Mouse (Mus musculus) retina, embryonic 14.5 days (tissue): ENCODE data around the gene Ralgapa2.

Experiments used
- DNase-seq: peaks from one replicate; pipeline ENCODE4 v3.0.0-alpha.2; 2015; ENCODE audit warnings: low spot score

The Ralgapa2 gene

DNA sequence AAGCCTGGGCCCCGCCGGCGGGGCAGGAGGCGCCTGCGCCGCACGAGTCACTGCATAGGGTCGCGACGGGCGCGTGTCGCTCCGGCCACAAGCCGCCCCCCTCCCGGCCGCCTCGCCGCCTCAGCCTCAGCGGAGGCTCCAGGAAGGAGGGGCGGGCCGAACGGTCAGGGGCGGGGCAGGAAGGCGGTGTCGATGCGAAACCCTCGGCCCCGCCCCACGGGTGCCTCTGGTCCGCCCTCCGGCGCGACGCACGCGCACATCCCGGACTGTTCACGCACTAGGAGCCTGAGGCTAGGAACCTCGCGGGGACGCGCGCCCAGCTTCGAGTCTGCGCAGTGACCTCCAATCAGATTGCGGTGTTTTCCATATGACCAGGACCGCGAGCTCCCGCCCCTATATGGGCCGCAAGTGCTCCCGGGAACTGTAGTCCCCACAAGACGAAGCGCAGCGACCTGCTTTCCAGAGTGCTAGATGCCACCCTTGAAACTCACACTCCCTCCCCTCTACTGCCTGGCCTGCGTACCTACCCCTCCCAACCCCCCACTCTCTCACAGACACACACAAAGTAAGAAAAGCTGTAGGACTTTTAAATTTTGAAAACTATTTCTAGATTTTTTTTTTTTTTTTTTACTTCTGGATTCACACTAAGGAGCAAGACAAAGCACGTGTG lies at the start of gene Ralgapa2:
Gene Ralgapa2, minus strand, starts transcription at position 434 of the 670 bp plus-strand sequence.
- peak; percentile 100 for DNase-seq

- no peak for DNase-seq
Observed at GRCm38 (mm10) chr2:146561505-146561904, 49.4 kb upstream of the Ralgapa2 start.

DNA sequence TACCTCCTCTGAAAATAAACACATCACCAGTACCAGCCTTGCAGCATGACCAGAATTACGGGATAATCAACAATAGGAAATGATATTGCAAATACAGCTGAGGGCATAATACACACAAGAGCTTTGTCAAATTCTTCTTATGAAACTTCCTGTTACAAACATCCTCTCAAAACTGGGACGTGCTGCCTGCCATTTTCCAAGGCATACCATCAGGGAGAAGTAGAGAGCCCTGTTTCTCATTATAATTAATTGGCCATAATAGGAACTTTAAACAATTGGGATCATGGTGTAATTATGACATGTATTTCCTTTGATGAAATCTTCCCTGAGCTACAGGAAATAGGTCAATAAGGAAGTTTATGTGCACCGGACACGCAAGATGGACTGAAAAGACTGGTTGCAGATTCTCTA lies 48.5 kb upstream of the Ralgapa2 start:
- no peak for DNase-seq

GRCm38 (mm10) chr2:146556148-146556547 lies 44.0 kb upstream of the Ralgapa2 start:
- no peak for DNase-seq

DNA sequence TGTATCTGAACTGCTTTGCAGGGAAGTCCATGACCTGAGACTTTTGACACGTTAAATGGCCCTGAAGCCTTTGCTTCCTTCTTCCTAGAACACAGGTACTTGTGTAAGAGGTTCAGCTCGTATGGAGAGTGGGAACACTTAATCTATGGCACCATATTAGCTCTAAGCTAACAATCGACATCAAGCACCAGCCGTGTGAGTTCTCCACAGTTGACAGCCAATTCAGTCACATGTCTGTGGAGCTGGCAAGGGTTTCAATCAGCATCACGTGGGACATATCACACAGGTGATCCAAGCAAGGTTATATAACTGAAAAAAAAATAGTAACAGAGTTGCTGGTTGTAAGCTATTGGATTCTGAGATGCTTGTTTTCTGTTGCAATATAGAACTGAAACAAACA lies 43.2 kb upstream of the Ralgapa2 start:
- no peak for DNase-seq

DNA sequence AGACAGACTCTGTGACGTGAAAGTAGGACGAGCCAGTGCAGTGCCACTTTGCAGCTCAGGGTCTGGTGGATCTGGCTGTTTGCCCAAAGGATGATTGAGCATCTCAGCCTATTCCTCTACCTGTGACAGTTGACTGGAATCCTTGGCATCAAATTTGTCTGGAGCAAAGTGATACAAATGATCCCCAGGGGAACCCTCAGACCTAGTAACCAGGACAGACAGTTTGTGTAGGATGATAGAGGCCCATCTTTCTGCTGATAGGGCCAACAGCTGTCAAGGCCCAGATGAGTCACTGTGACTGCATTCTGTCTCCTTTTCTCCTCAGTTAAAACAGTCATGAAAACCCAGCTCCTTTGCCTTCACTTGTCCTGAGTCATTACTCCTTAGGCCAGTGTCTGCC lies 41.6 kb upstream of the Ralgapa2 start:
- DNase-seq, result no peak

GRCm38 (mm10) chr2:146551818-146552217 lies 39.7 kb upstream of the Ralgapa2 start:
- no peak for DNase-seq

- peak; percentile 73 for DNase-seq
Observed at GRCm38 (mm10) chr2:146549111-146549776, 37.1 kb upstream of the Ralgapa2 start.

DNA sequence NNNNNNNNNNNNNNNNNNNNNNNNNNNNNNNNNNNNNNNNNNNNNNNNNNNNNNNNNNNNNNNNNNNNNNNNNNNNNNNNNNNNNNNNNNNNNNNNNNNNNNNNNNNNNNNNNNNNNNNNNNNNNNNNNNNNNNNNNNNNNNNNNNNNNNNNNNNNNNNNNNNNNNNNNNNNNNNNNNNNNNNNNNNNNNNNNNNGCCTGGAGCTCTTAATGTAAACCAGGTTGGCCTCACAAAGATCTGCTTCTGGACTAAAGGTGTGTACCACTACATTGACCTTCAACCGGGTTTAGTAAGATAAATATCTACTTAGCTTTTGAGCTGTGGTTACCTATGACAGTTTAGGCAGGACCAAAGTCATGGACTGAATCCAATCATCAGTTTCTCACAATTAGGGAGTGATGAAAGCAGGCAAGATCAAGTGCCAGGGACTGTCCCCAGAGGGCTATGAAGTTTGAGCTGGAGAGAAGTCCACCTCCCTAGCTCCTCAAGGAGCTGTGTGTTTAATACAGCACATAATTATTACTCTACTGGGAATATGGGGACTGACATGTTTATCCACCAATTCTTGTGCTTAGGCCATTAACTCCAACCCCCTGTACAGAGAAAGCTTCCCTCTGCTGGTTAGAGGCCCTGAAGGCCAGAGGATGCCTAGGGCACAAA lies 32.1 kb upstream of the Ralgapa2 start:
- no peak for DNase-seq

GRCm38 (mm10) chr2:146533118-146533949 lies 21.2 kb upstream of the Ralgapa2 start:
- DNase-seq, result no peak

- no peak for DNase-seq
Observed at GRCm38 (mm10) chr2:146532493-146532892, 20.3 kb upstream of the Ralgapa2 start.

DNA sequence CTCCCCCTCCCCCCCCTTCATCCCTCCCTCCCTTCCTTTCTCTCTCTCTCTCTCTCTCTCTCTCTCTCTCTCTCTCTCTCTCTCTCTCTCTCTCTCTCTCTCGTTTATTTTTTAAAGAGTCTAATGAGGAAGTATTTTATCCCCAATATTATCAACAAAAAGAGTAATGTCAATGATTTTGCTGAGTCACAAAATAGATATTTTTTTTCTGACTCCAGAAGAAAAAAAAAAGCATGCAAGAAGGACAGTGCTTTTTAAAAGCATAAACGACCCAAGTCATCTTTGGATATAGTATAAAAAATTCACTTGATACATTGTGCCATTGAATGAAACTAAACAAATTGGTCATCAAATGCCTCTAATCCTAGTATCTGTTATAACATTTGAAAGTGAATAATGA lies 13.3 kb upstream of the Ralgapa2 start:
- DNase-seq, result no peak

DNA sequence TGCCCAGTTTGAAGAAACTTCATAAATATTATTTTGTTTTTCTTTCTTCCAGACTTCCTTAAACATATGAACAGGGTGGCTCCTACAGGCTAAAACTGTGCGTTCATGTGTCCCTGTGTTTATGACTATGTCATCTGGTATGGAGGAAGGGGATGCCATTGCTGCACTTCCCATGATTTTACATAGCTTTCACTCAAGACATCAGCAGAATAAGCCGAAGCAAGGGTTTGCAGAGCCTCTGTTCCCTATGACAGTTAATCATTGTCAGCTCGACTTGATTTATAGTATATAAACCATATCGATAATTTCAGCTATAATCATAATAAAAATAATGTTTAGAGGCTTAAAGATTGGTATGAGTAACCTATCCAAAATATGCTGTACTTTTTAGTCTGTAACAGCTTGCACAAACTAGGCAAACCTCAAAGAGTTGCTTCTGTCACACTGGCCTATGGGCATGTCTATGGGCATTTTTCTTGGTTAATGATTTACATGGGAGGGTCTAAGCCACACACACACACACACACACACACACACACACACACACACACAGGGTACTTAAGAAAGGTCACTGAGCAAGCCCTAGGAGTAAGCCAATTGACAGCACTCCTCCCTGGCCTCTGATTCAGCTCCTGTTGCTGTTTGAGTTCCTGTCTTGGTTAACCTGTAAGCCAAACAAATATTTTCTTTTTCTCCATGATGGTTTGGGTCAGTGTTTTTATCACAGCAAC lies 12.7 kb upstream of the Ralgapa2 start:
- DNase-seq, result no peak

DNA sequence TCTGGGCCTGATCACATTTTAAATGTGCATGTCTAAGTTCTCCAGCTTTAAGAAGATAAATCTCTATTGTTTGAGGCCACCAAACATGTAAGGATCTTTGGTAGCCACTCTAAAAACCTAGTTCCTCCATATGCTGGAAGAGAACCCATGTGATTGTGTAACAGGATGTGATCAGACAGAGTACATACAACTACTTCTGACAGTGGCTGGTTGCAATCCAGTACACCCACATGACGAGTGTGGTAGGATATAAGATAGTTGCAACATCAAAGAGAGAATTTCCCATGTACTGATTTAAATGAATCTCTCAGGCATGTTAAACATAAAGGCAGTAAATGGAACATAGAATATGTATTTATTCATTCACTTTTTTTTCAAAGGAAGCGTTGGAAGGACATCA lies 4.8 kb upstream of the Ralgapa2 start:
- no peak for DNase-seq

DNA sequence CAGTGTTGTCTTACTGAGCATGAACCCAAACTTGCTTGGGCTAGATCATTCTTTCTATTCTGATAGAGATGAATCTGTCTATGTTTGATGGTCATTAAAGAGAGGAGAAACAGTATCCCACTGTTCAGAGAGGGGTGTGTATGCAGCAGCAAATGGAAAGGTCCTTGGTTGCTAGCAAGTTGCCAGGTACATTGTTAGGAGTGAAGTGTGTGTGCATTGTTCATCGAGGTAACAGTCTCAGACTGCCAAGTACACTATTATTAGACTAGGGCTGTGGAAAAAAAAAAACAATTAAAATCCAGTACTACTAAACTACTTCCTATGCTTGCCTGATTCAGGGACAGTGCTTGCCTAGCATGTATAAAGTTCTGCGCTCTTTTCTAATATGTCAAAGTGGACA lies 2.9 kb upstream of the Ralgapa2 start:
- DNase-seq, result no peak

DNA sequence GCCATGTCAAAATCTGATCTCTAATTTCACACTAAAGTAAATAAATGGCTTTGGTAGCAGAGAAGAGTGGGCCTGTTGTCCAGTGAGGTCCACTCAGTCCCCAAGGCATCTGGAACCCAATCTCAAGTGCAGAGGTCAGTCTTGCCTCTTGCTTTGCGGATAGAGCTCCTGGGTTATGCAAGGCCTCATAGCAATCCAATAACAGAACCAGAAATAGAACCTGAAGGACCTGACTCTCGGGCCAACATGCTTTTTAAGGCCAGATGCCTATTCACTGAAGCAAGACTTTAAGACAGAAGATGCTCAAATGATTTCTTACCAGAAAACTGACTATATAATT lies 407 bp upstream of the Ralgapa2 start:
- no peak for DNase-seq

- DNase-seq, result peak; percentile 58
Observed at GRCm38 (mm10) chr2:146511401-146511865, 711 bp downstream of the Ralgapa2 start.

DNA sequence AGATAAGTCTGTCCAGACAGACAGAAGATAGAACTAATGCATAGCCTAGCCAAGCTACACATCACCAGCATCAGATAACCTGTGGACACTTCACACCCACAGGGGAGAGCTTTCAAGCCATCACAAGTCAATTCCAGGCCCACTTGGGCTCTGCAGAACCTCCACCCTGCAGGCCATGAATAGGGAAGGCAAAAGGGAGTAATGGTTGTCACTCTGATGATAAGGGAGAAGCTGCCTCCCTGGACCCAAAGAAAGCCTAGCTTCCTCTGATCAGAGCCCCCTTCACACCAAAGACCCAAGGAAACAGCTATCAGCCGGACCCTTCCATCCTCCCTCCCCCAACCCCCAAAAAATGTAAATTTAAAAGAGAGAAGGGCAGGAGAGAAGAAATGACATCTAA lies 1.4 kb downstream of the Ralgapa2 start:
- DNase-seq, result no peak

- no peak for DNase-seq
Observed at GRCm38 (mm10) chr2:146502578-146503311, 9.4 kb downstream of the Ralgapa2 start.

GRCm38 (mm10) chr2:146500067-146500466 lies 12.1 kb downstream of the Ralgapa2 start:
- DNase-seq, result no peak

GRCm38 (mm10) chr2:146499111-146499510 lies 13.0 kb downstream of the Ralgapa2 start:
- no peak for DNase-seq
